Mouse (Mus musculus) layer of hippocampus, adult 2 months (tissue): ENCODE results near the gene Fam243. TPM values are rescaled to one million over a fixed set of nuclear protein-coding genes. Genes with fewer than 3 reads are reported as not detected.
A peak's percentile ranks its signal among the peaks of the same experiment; 100 is the strongest.

ENCODE experiments used
- DNase-seq, 2 experiments: peaks; one replicate each; pipeline ENCODE4 v3.0.0; 2022; ENCODE audit warnings: low spot score in 2 of 2
- H3K27ac ChIP-seq: fragments of 200-600 bp; 2 replicates; pipeline ENCODE4 v1.8.1; 2022
- H3K4me3 ChIP-seq: fragments of 200-600 bp; 2 replicates; pipeline ENCODE4 v1.8.1; 2022; ENCODE audit warnings: mild to moderate bottlenecking
- CTCF ChIP-seq: fragments of 200-600 bp; conservative IDR thresholded peaks from 2 replicates; pipeline ENCODE4 v1.8.1; 2022; ENCODE audit warnings: antibody characterized with exemption, mild to moderate bottlenecking, moderate library complexity
- total RNA-seq, 2 experiments: library from RNA; stranded (reverse); gene quantifications; 2 replicates each; pipeline ENCODE4 v1.2.3; 2021

Fam243 gene
- total RNA-seq, 2 experiments from 2014 or later = not detected

GRCm38 (mm10) chr16:92345177-92345576 is 23.9 kb upstream of the Fam243 start:
- Histone ChIP-seq H3K27ac (no peak overlapping the region), H3K4me3 (no peak overlapping the region)
- DNase-seq = no peak
- TF ChIP-seq CTCF = no peak

GRCm38 (mm10) chr16:92340612-92341511 is 19.6 kb upstream of the Fam243 start:
- H3K27ac ChIP-seq = no peak overlapping the region
- TF ChIP-seq CTCF = peak; percentile 92
- peak overlapping the region; percentile 47 for H3K4me3 ChIP-seq
- DNase-seq = peak; percentile 44 to 78

- Histone ChIP-seq H3K4me3 (no peak overlapping the region), H3K27ac (no peak overlapping the region)
- DNase-seq = peak; percentile 55 to 76
- TF ChIP-seq CTCF = peak; percentile 89
These were observed 15.0 kb upstream of the Fam243 start for GRCm38 (mm10) chr16:92336280-92336679.

- DNase-seq = no peak
These were observed 13.4 kb upstream of the Fam243 start for GRCm38 (mm10) chr16:92334600-92334999.

GRCm38 (mm10) chr16:92330966-92331365 is 9.7 kb upstream of the Fam243 start:
- Histone ChIP-seq H3K4me3 (no peak overlapping the region), H3K27ac (no peak overlapping the region)
- DNase-seq = no peak
- TF ChIP-seq CTCF = no peak

More at GRCm38 (mm10) chr16:92334600-92334999, 13.4 kb upstream of the Fam243 start:
- peak; percentile 25 for TF ChIP-seq CTCF
- Histone ChIP-seq H3K4me3 (no peak overlapping the region), H3K27ac (no peak overlapping the region)

GRCm38 (mm10) chr16:92327911-92328310 is 6.7 kb upstream of the Fam243 start:
- DNase-seq = no peak
- no peak overlapping the region for H3K27ac ChIP-seq
- H3K4me3 ChIP-seq = no peak overlapping the region
- no peak for TF ChIP-seq CTCF

- Histone ChIP-seq H3K27ac (no peak overlapping the region), H3K4me3 (no peak overlapping the region)
- DNase-seq = no peak
- no peak for TF ChIP-seq CTCF
These were observed 3.8 kb upstream of the Fam243 start for GRCm38 (mm10) chr16:92325062-92325406.

GRCm38 (mm10) chr16:92324309-92325061 is 3.2 kb upstream of the Fam243 start:
- no peak overlapping the region for H3K27ac ChIP-seq
- no peak for TF ChIP-seq CTCF
- DNase-seq = no peak
- H3K4me3 ChIP-seq = no peak overlapping the region

- no peak for DNase-seq
- no peak for TF ChIP-seq CTCF
- no peak overlapping the region for H3K27ac ChIP-seq
- H3K4me3 ChIP-seq = no peak overlapping the region
These were observed 880 bp downstream of the Fam243 start for GRCm38 (mm10) chr16:92320361-92320760.

GRCm38 (mm10) chr16:92319353-92320109 is 1.7 kb downstream of the Fam243 start:
- TF ChIP-seq CTCF = peak; percentile 79
- Histone ChIP-seq H3K4me3 (no peak overlapping the region), H3K27ac (no peak overlapping the region)
- DNase-seq = peak in 1 of 2 experiments; percentile 29

GRCm38 (mm10) chr16:92316049-92316738 is 5.0 kb downstream of the Fam243 start:
- Histone ChIP-seq H3K27ac (no peak overlapping the region), H3K4me3 (no peak overlapping the region)
- no peak for DNase-seq
- TF ChIP-seq CTCF = no peak
